10 mouse cellular contexts compared by ENCODE assay signal in genomic region chr8:120261338-120262120, GRCm38 (mm10). TPM values are rescaled to one million over a fixed set of nuclear protein-coding genes. Genes with fewer than 3 reads are reported as not detected.
DNase-seq lines count a peak whose midpoint lies in the region; ATAC-seq and TF ChIP-seq lines count a peak whose summit lies in the region.
"Had no signal": no experiment of that assay in that cellular context is flagged by ENCODE, and none has a peak within 500 bp of the region (broad histone marks: within the 10 kb centered on the region; RNA-seq: fewer than 3 reads in every experiment).

No protein-coding gene starts in this region.

- no peak for ATAC-seq in hindbrain, embryonic 14.5 days (ENCODE audit: low FRiP score)
- ATAC-seq in limb, embryonic 13.5 days (ENCODE audit: low FRiP score, low read depth), result no peak
- ATAC-seq: inflammation-experienced regulatory T-cells, adult 6 months; liver, postnatal 0 days had no signal

- no peak overlapping the region for H3K9ac ChIP-seq in hindbrain, embryonic 14.5 days
- peak overlapping the region; percentile 48; the same call in 1 of the 2 replicates for H3K9ac ChIP-seq in limb, embryonic 13.5 days
- H3K9ac ChIP-seq: liver, postnatal 0 days had no signal

- no peaks in the 10 kb centered on the region for H3K9me3 ChIP-seq in hindbrain, embryonic 14.5 days (ENCODE audit: control insufficient read depth, low read length)
- H3K9me3 ChIP-seq in limb, embryonic 13.5 days, result no peaks in the 10 kb centered on the region

- 28% methylated on average over 21 of the region's 21 CpGs for WGBS in hindbrain, embryonic 14.5 days
- 20% methylated on average over 21 of the region's 21 CpGs for WGBS in limb, embryonic 13.5 days

- peaks cover 40% of the 10 kb centered on the region for H3K4me1 ChIP-seq in hindbrain, embryonic 14.5 days (replicated peaks; ENCODE audit: control insufficient read depth, insufficient read depth, low read length)
- H3K4me1 ChIP-seq in limb, embryonic 13.5 days, result peaks cover 93% of the 10 kb centered on the region

- intact Hi-C loops in gastrocnemius, adult 2 months (cut with DNase I), result loop anchor here (10.0 kb wide), 1 partner anchor 47 kb away; no protein-coding TSS in a partner anchor
- intact Hi-C loops in left cerebral cortex, postnatal 4 days (cut with DNase I), result no loop called here

- H3K36me3 ChIP-seq in hindbrain, embryonic 14.5 days (replicated peaks; ENCODE audit: control insufficient read depth, insufficient read depth), result no peaks in the 10 kb centered on the region
- no peaks in the 10 kb centered on the region for H3K36me3 ChIP-seq in limb, embryonic 13.5 days

- H3K27ac ChIP-seq in gastrocnemius, adult 2 months, result peak overlapping the region; percentile 89
- H3K27ac ChIP-seq in hindbrain, embryonic 14.5 days, result no peak overlapping the region
- H3K27ac ChIP-seq in limb, embryonic 13.5 days, result peak overlapping the region; percentile 48; the same call in 1 of the 2 replicates

- TF ChIP-seq CTCF in gastrocnemius, adult 2 months (IDR thresholded peaks at IDR 0.05), result no peak

- no peak for DNase-seq in gastrocnemius, adult 2 months
- no peak for DNase-seq in gastrocnemius, postnatal 4 days (ENCODE audit: low spot score in 2 of 2)
- peak; percentile 59 for DNase-seq in 3T3-L1 (ENCODE audit: low read depth, low spot score)
- DNase-seq in hindbrain, embryonic 14.5 days (ENCODE audit: low spot score), result no peak
- DNase-seq in left cerebral cortex, postnatal 4 days, result no peak
- no peak for DNase-seq in thymus, postnatal 10 days (ENCODE audit: low spot score in 2 of 2)
- no peak for DNase-seq in layer of hippocampus, adult 9-11 months
- DNase-seq: liver, postnatal 0 days had no signal

- 0 out of 2 replicates have a peak overlapping the region, but pooled peaks have one; percentile 1 for H3K4me2 ChIP-seq in hindbrain, embryonic 14.5 days (replicated peaks)
- peak overlapping the region; percentile 45 for H3K4me2 ChIP-seq in limb, embryonic 13.5 days (replicated peaks)

- H3K4me3 ChIP-seq in gastrocnemius, adult 2 months, result no peak overlapping the region
- no peak overlapping the region for H3K4me3 ChIP-seq in hindbrain, embryonic 14.5 days (replicated peaks; ENCODE audit: low read length)
- no peak overlapping the region for H3K4me3 ChIP-seq in limb, embryonic 13.5 days

- no peaks in the 10 kb centered on the region for H3K27me3 ChIP-seq in hindbrain, embryonic 14.5 days (ENCODE audit: control insufficient read depth, insufficient read depth, low read length)
- H3K27me3 ChIP-seq in limb, embryonic 13.5 days, result no peaks in the 10 kb centered on the region

RNA-seq across cellular contexts. Expression of gene Gse1, which starts 33.3 kb away (rescaled TPM):
- total RNA-seq in gastrocnemius, adult 2 months (2021), result 10 to 100 TPM; 26.5 to 37.3 TPM
- total RNA-seq in gastrocnemius, postnatal 4 days (2021), result 10 to 100 TPM; 45.9 to 48.7 TPM
- 18.8 and 23.9 TPM in 2 replicates for polyA plus RNA-seq in hindbrain, embryonic 14.5 days (2014; fragmentation: Nextera tagmentation; extraction: Ambion mirVana)
- polyA plus RNA-seq in limb, embryonic 13.5 days (2015; fragmentation: Nextera tagmentation; extraction: Ambion mirVana), result 6.9 and 7.1 TPM in 2 replicates
- total RNA-seq in left cerebral cortex, postnatal 4 days (2021), result 10 to 100 TPM; 57.4 to 59.3 TPM
